Mouse (Mus musculus): ENCODE measurements around the gene Svop.

DNA sequence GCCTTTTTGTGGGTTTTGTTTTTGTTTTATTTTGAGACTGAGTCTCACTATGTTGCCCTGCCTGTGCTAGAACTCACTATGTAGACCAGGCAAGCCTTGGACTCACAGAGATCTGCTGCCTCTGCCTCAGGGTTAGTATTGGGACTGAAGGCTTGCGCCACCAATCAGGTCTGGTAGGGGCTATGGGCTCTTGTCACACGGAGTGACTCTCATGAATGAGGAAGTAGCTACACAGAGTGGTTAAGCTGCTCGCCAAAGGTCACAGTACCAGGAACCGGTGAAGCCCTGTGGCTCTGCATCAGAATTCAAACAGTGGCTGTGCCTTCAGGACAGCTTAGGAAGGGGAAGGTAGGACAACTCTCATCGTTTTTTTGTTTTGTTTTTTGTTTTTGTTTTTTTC lies 92.0 kb downstream of the Svop start:
- no peak for TF ChIP-seq CTCF (IDR thresholded peaks at IDR 0.05; ENCODE audit: low read depth)
- TF ChIP-seq EP300 (optimal IDR thresholded peaks at IDR 0.05) = no peak
